Mouse (Mus musculus): ENCODE data around the gene Agpat2. TPM values are rescaled to one million over a fixed set of nuclear protein-coding genes. Genes with fewer than 3 reads are reported as not detected.

Gene Agpat2
- polyA plus RNA-seq, 1 experiment = not detected

GRCm38 (mm10) chr2:26594461-26594933 is 9.7 kb downstream of the Agpat2 start:
- Histone ChIP-seq H3K27ac (ENCODE audit: insufficient read depth, low read depth, low read length) (no peak overlapping the region), H3K4me3 (ENCODE audit: insufficient read depth, low read depth, low read length) (no peak overlapping the region), H3K4me1 (ENCODE audit: control insufficient read depth, insufficient read depth, low read length) (peaks cover 5% of the 10 kb centered on the region)
- WGBS = 81% methylated on average over 7 of the region's 7 CpGs
- no peak for TF ChIP-seq POLR2A (IDR thresholded peaks at IDR 0.05; ENCODE audit: insufficient read depth, low read depth, low read length)

GRCm38 (mm10) chr2:26594022-26594346 is 10.2 kb downstream of the Agpat2 start:
- no peak for TF ChIP-seq POLR2A (IDR thresholded peaks at IDR 0.05; ENCODE audit: insufficient read depth, low read depth, low read length)
- no peak for TF ChIP-seq CTCF (IDR thresholded peaks at IDR 0.05; ENCODE audit: insufficient read depth, low read depth, low read length)
- H3K4me1 ChIP-seq (ENCODE audit: control insufficient read depth, insufficient read depth, low read length) = peaks cover 5% of the 10 kb centered on the region
- H3K4me3 ChIP-seq (ENCODE audit: insufficient read depth, low read depth, low read length) = no peak overlapping the region
- no peak overlapping the region for H3K27ac ChIP-seq (ENCODE audit: insufficient read depth, low read depth, low read length)
- WGBS = 52% methylated on average over 9 of the region's 9 CpGs

- TF ChIP-seq CTCF (IDR thresholded peaks at IDR 0.05; ENCODE audit: insufficient read depth, low read depth, low read length) = no peak
- TF ChIP-seq POLR2A (IDR thresholded peaks at IDR 0.05; ENCODE audit: insufficient read depth, low read depth, low read length) = no peak
- 53% methylated on average over 9 of the region's 9 CpGs for WGBS
- H3K27ac ChIP-seq (ENCODE audit: insufficient read depth, low read depth, low read length) = no peak overlapping the region
- H3K4me1 ChIP-seq (ENCODE audit: control insufficient read depth, insufficient read depth, low read length) = peaks cover 5% of the 10 kb centered on the region
- H3K4me3 ChIP-seq (ENCODE audit: insufficient read depth, low read depth, low read length) = no peak overlapping the region
Observed at GRCm38 (mm10) chr2:26593211-26594021, 10.8 kb downstream of the Agpat2 start.

DNA sequence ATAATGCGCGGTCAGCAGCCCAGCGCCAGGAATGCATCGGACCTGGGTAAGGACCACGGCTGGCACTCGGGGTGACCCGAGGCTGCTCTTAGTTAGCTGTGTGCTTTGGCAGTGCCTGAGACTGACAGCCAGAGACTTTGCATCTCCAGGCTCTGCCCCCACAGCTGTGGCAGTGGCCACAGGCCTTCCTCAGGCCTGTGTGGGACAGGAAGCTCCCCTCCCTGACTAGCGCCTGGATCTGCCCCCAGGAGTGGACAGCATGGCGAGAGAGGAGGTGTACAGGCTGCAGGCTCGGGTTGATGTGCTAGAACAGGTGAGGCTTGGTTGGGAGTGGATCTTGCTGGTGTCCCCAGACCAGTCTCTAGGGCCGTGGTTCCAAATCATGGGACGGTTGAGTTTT is 12.8 kb downstream of the Agpat2 start:
- Histone ChIP-seq H3K4me3 (ENCODE audit: insufficient read depth, low read depth, low read length) (no peak overlapping the region), H3K27ac (ENCODE audit: insufficient read depth, low read depth, low read length) (no peak overlapping the region), H3K4me1 (ENCODE audit: control insufficient read depth, insufficient read depth, low read length) (peaks cover 11% of the 10 kb centered on the region)
- WGBS = 88% methylated on average over 12 of the region's 12 CpGs
- TF ChIP-seq CTCF (IDR thresholded peaks at IDR 0.05; ENCODE audit: insufficient read depth, low read depth, low read length) (no peak), POLR2A (IDR thresholded peaks at IDR 0.05; ENCODE audit: insufficient read depth, low read depth, low read length) (no peak)

GRCm38 (mm10) chr2:26590962-26591361 is 13.3 kb downstream of the Agpat2 start:
- no peak overlapping the region for H3K27ac ChIP-seq (ENCODE audit: insufficient read depth, low read depth, low read length)
- 89% methylated on average over 7 of the region's 7 CpGs for WGBS
- TF ChIP-seq CTCF (IDR thresholded peaks at IDR 0.05; ENCODE audit: insufficient read depth, low read depth, low read length) = no peak
- no peak for TF ChIP-seq POLR2A (IDR thresholded peaks at IDR 0.05; ENCODE audit: insufficient read depth, low read depth, low read length)
- no peak overlapping the region for H3K4me3 ChIP-seq (ENCODE audit: insufficient read depth, low read depth, low read length)
- peaks cover 11% of the 10 kb centered on the region for H3K4me1 ChIP-seq (ENCODE audit: control insufficient read depth, insufficient read depth, low read length)

- TF ChIP-seq POLR2A (IDR thresholded peaks at IDR 0.05; ENCODE audit: insufficient read depth, low read depth, low read length) = no peak
- no peak for TF ChIP-seq CTCF (IDR thresholded peaks at IDR 0.05; ENCODE audit: insufficient read depth, low read depth, low read length)
- H3K4me3 ChIP-seq (ENCODE audit: insufficient read depth, low read depth, low read length) = no peak overlapping the region
- WGBS = 94% methylated on average over 7 of the region's 7 CpGs
- no peak overlapping the region for H3K27ac ChIP-seq (ENCODE audit: insufficient read depth, low read depth, low read length)
- peaks cover 11% of the 10 kb centered on the region for H3K4me1 ChIP-seq (ENCODE audit: control insufficient read depth, insufficient read depth, low read length)
Observed at GRCm38 (mm10) chr2:26590282-26590681, 13.9 kb downstream of the Agpat2 start.

DNA sequence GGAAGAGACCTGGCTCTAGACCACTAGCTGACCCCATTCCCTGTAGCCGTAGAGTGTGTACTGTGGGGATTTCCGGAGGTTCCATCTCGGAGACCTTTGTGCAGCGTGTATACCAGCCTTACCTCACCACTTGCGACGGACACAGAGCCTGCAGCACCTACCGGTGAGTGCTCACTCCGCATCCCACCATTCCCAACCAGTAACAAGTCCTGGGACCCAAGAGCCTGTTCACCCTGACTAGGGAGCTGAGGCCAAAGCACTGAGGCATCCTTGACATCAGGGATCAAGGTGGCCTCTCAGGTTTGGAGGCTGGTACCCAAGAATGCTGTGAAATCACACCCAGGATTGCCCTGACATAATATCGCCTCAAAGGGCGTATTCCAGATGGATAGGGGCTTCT is 14.9 kb downstream of the Agpat2 start:
- WGBS = 89% methylated on average over 10 of the region's 10 CpGs
- TF ChIP-seq CTCF (IDR thresholded peaks at IDR 0.05; ENCODE audit: insufficient read depth, low read depth, low read length) = no peak
- no peak for TF ChIP-seq POLR2A (IDR thresholded peaks at IDR 0.05; ENCODE audit: insufficient read depth, low read depth, low read length)
- peaks cover 11% of the 10 kb centered on the region for H3K4me1 ChIP-seq (ENCODE audit: control insufficient read depth, insufficient read depth, low read length)
- H3K4me3 ChIP-seq (ENCODE audit: insufficient read depth, low read depth, low read length) = no peak overlapping the region
- H3K27ac ChIP-seq (ENCODE audit: insufficient read depth, low read depth, low read length) = no peak overlapping the region

GRCm38 (mm10) chr2:26588573-26588972 is 15.6 kb downstream of the Agpat2 start:
- Histone ChIP-seq H3K4me1 (ENCODE audit: control insufficient read depth, insufficient read depth, low read length) (peaks cover 6% of the 10 kb centered on the region), H3K27ac (ENCODE audit: insufficient read depth, low read depth, low read length) (no peak overlapping the region), H3K4me3 (ENCODE audit: insufficient read depth, low read depth, low read length) (no peak overlapping the region)
- TF ChIP-seq CTCF (IDR thresholded peaks at IDR 0.05; ENCODE audit: insufficient read depth, low read depth, low read length) (no peak), POLR2A (IDR thresholded peaks at IDR 0.05; ENCODE audit: insufficient read depth, low read depth, low read length) (no peak)
- WGBS = 73% methylated on average over 4 of the region's 4 CpGs

- peaks cover 5% of the 10 kb centered on the region; the same call in 1 of the 2 replicates for H3K4me1 ChIP-seq (ENCODE audit: control insufficient read depth, insufficient read depth, low read length)
- TF ChIP-seq POLR2A (IDR thresholded peaks at IDR 0.05; ENCODE audit: insufficient read depth, low read depth, low read length) (no peak), CTCF (IDR thresholded peaks at IDR 0.05; ENCODE audit: insufficient read depth, low read depth, low read length) (0 out of 2 replicates have a peak, but pooled peaks have one; percentile 0)
- H3K27ac ChIP-seq (ENCODE audit: insufficient read depth, low read depth, low read length) = no peak overlapping the region
- 11% methylated on average over 11 of the region's 11 CpGs for WGBS
- H3K4me3 ChIP-seq (ENCODE audit: insufficient read depth, low read depth, low read length) = peak overlapping the region; percentile 69
Observed at GRCm38 (mm10) chr2:26587044-26587405, 17.2 kb downstream of the Agpat2 start.
